Mouse (Mus musculus): ENCODE results near the gene P2ry12.

Gene P2ry12

DNA sequence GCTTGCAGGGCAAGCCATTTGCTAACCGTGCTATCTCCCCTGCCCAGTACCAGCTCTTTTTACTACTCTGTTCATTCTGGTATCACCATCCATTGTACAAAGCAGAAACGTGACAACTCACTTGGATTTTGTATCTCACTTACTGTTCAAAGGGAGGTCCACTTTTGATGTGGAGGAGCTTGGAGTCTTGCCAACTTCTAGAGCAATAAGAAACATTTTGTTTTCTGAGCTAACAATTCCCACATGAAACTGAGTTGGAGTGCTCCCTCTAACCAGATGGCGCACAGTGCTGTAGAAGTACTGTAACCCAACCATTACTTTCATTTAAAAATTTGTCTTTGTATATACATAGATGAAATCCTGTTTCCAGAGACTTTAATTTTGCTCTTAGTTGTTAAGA lies 31.8 kb downstream of the P2ry12 start:
- no peak for DNase-seq (ENCODE audit: low spot score in 2 of 2)

DNA sequence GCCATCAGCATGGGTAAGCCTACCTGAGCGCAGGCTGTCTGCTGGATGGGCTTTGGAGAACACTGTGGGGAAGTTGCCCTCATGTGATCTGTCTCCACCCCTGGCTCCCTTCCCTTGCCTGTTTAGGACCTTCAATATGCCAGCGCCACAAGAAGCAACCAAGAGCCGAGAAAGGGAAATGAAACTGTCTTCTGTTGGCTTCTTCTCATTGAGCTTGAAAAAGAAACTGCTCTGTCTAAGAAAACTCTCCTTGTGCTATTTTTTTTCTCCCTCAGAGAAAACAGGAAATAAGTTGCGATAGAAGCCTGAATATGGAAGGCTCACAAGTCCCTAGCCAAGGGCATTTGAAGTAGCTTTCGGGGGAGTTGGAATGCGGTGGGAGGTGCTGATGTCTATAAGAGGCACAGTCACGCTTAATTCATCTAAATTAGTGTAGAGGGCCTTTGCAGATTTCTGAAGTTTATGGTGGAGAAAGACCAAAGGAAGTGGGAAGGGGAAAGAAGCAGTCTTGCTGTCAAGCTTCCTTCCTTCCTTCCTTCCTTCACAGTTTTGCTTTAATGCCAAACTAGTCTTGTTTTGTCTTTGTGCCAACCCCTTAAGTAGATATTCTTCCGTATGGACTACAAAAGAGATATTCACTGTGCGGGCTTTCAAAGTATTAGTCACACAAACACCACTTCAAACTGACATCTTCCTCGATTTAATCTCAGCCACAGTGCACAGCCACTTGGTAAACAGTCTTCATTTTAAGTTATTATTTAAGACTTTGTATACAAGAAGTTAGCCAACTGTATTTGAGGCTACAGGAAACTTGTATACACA lies 33.7 kb downstream of the P2ry12 start:
- no peak for DNase-seq (ENCODE audit: low spot score in 2 of 2)

DNA sequence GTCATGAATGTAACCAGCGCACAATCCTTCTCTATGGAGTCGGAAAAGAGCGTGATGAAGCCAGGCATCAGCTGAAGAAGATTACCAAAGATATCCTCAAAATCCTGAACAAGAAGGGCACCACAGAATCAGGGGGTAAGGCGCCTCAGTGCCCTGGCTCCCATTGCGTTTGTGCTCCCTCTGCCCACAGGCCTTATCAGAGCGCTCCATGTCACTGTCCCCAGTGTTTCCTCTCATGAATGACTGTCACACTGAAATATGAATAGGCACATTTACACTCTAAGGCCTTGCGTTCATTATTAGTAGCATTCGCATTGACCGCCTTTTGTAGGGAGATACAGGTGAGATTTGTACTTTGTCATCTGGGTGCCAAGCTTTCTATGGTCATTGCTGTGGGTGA lies 35.0 kb downstream of the P2ry12 start:
- no peak for DNase-seq (ENCODE audit: low spot score in 2 of 2)

GRCm38 (mm10) chr3:59225411-59225810 lies 37.3 kb downstream of the P2ry12 start:
- no peak for DNase-seq (ENCODE audit: low spot score in 2 of 2)

GRCm38 (mm10) chr3:59222303-59222702 lies 40.4 kb downstream of the P2ry12 start:
- no peak for DNase-seq (ENCODE audit: low spot score in 2 of 2)

DNA sequence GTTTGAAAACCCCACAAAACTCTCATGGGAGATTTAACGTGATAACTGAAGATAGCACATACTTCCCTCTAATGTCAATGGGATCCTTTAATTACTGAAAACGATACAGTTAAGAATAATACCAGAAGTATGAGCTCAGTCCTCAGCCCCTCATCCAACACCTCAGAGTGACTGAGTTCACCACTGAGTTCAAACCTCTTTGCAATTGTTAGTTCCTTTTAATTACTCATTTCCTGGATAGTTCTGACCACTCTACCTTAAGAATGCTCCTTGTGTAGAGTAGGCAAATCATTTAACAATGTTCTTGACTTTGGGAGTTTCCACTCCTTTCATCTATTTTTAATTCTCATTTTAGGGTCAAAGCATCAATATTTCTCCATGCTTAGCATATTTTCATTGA lies 43.3 kb downstream of the P2ry12 start:
- no peak for DNase-seq (ENCODE audit: low spot score in 2 of 2)

DNA sequence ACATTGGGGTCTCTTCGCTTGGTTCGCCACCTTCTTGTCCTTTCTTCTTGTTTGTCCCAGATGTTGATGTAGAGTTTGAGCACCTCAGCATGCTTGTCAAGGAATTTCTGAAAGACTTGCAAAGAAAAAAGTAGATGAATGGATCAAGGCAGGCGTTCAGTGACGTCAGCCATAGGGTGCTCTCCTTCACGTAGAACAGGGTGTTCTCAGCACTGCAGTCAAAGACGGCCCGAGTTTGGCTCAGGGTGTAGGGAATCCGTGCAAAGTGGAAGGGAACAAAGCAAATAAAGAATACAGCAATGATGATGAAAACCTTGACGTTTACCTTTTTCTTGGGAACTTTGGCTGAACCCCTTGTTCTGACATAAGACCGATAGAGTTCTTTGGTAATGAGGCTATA lies 45.5 kb downstream of the P2ry12 start:
- DNase-seq (ENCODE audit: low spot score in 2 of 2) = no peak

GRCm38 (mm10) chr3:59212404-59212803 lies 50.3 kb downstream of the P2ry12 start:
- DNase-seq (ENCODE audit: low spot score in 2 of 2) = no peak

DNA sequence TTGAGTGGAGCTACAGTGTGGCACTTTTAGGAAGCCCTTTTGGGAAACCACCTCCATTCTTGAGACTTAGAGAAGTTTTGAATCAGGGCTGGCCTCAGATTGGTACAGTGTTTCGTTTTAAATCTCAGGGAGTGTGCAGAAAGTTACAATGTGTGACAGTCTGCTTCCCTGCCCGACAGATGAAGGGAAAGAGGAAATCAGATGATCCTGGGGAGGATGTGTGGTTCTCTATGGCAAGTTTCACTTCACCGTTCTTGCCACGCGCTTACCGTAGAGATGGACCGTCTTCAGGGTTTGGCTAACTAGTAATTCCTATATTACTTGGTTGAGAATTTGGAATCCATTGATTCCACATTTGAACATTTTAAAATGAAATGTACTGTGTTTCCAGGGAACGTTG lies 50.9 kb downstream of the P2ry12 start:
- DNase-seq (ENCODE audit: low spot score in 2 of 2) = no peak

GRCm38 (mm10) chr3:59210727-59211126 lies 51.9 kb downstream of the P2ry12 start, which contains the start of gene P2ry13:
P2ry13 (minus strand) TSS chr3:59210882.
- no peak for DNase-seq (ENCODE audit: low spot score in 2 of 2)

GRCm38 (mm10) chr3:59210089-59210488 lies 52.6 kb downstream of the P2ry12 start:
- no peak for DNase-seq (ENCODE audit: low spot score in 2 of 2)

DNA sequence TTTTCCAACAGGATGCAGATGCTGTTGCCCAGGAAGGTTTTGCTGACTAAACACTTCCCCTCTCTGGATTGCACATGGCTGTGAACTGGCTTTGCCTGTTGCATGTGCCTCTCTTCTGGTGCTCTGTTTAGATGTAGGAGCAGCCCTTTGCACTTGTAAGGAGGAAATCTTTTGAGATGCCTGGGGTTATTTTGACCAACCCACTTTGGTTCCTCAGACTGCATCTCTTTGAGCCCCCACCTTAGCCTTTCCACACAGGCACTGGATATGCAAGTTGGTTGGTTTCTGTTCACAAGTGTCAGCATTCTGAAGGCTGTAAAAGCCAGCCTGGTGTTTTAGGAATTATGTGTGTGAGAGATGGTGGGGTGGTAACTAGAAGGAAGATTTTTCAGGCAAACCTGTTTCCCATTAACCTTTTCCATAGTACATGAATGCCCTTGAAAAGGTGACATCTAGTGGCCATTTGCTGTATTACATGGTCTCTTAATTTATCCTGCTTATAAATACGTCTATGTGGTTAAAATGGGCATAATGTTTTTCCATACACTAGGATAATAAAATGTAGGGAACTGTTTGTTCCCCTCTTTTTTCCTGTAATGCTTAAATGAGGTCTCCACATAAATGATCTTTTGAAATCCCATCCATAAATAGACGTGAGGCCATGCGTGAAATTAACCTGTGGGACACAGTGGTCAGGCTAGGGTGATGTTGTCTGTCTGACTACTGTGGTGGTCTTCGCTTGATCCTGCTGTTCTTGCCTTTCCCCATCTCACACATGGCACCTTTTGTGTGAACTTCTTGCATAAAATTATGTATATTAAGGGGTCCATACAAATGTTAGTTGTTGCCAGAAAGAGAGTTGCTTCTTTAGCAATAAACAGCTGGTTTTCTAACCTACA lies 53.8 kb downstream of the P2ry12 start:
- DNase-seq (ENCODE audit: low spot score in 2 of 2) = no peak

DNA sequence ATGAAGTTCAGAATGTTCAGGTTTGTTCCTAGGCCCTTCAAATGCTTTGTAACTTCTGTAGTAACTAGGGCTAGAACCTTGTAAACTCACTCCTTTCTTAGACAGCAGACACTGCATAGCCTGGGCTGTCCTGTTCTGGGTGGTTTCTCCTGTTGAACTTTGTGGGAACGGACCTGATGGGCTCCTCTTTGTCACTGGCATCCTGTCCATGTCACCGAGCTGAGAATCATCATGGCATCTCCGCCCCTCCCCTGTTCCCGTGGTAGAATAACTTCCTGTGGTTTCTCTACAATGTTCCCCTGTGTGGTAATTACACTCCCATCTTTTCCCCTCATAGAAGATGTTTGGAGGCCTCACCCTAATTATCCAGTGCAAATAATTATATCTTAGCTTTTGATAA lies 56.7 kb downstream of the P2ry12 start:
- no peak for DNase-seq (ENCODE audit: low spot score in 2 of 2)

GRCm38 (mm10) chr3:59204719-59205503 lies 57.8 kb downstream of the P2ry12 start:
- DNase-seq (ENCODE audit: low spot score in 2 of 2) = no peak

DNA sequence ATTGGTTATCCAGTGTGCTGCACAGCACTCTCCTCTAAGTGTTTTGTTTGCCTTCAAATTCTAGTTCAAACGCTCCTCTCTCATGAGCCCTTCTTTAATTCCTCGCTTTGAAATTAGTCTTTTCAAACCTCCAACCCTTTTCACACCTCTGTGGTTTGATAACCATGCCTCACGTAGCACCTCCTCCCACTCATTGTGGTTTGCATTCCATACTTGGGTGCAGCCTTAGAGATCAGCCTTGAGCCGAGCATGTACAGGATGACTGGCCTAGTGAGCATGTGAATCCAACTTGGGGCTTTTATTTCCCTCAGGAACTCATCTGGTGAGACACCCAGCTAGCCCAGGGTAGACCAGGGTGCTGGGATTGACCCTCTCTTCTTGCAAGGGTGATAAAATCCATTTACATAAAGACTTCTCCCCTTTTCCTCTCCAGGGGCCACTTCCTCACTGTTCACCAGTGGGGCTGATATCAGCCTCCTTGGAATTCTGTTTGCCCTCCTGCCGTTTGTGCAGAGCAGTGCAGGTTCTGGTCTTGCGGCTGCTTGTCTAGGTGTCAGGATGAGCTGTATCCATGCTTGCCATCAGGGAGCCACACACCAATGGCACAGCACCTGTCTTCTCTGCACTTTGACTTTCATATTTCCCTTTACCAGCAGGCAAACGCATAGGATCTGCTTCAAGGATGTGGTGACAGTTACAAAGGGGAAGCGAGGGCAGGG lies 58.7 kb downstream of the P2ry12 start:
- DNase-seq (ENCODE audit: low spot score in 2 of 2) = no peak

GRCm38 (mm10) chr3:59197329-59197948 lies 65.2 kb downstream of the P2ry12 start:
- no peak for DNase-seq (ENCODE audit: low spot score in 2 of 2)

- DNase-seq (ENCODE audit: low spot score in 2 of 2) = no peak
These were observed 67.7 kb downstream of the P2ry12 start, which contains the start of gene Gpr87 for GRCm38 (mm10) chr3:59194938-59195337. Gpr87 (minus strand) TSS chr3:59195104.

GRCm38 (mm10) chr3:59194099-59194498 lies 68.6 kb downstream of the P2ry12 start:
- no peak for DNase-seq (ENCODE audit: low spot score in 2 of 2)

GRCm38 (mm10) chr3:59191674-59192073 lies 71.0 kb downstream of the P2ry12 start:
- DNase-seq (ENCODE audit: low spot score in 2 of 2) = no peak

DNA sequence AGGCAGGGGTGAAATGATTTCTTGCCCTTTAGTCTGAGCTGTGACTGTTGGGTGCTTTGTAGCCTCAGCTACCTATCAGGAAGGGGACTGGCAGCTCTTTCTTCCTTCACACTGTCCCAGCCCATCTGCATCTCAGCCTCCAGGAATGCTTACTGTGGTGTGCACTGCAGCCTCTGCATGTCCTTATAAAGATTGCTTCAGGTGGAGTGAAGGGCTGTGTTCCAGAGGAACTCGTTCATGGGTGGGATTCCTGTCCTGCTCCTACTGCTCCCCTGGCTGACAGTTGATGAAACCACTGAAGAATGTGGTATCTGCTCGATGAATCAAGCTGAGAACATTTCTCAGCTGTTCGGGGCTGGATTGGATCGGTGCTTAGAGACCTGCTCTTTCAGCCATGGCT lies 75.3 kb downstream of the P2ry12 start:
- no peak for DNase-seq (ENCODE audit: low spot score in 2 of 2)

DNA sequence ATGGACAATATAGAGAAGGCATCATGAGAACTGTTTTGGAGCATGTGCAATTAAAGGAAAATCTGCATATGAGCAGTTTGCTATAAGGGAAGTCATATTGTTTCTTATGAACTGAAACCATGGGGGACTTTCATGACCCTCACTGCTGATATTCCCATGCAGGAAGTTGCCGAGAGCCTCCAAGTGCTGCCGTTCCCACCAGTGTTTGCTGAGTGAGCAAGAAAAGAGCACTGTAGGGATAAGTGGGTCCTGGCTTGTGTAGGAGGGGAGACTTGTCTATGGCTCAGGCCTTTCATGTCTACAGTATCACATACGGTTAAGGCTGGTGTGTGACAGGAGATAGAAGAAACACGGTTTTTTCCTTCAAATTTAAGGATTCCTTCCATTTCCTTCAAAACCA lies 77.0 kb downstream of the P2ry12 start:
- no peak for DNase-seq (ENCODE audit: low spot score in 2 of 2)

Measured in spleen, postnatal 14 days (tissue).